Mouse (Mus musculus) limb, embryonic 12.5 days (tissue): ENCODE results near the gene Gins3. TPM values are rescaled to one million over a fixed set of nuclear protein-coding genes. Genes with fewer than 3 reads are reported as not detected.

Experiments
- ATAC-seq: fragments of 200-750 bp; cut with Nextera tagmentation; 2 replicates; pipeline ENCODE4 v1.8.0; 2017; ENCODE audit warnings: low read depth, moderate TSS enrichment; ENCODE audit not compliant: insufficient number of reproducible peaks, insufficient read depth, low FRiP score, low TSS enrichment
- H3K27ac ChIP-seq: fragments of 300-500 bp; sonication (generic); 2 replicates; pipeline ENCODE4 v1.5.1; 2016; ENCODE audit warnings: mild to moderate bottlenecking, moderate library complexity
- H3K27me3 ChIP-seq: fragments of 300-500 bp; sonication (generic); 2 replicates; pipeline ENCODE4 v1.6.1; 2016; ENCODE audit warnings: mild to moderate bottlenecking, moderate library complexity
- H3K36me3 ChIP-seq: fragments of 300-500 bp; sonication (generic); 2 replicates; pipeline ENCODE4 v1.6.1; 2016; ENCODE audit warnings: mild to moderate bottlenecking, moderate library complexity
- H3K4me1 ChIP-seq: fragments of 300-500 bp; sonication (generic); replicated peaks from 2 replicates; pipeline ENCODE4 v1.6.1; 2016
- H3K4me2 ChIP-seq: fragments of 300-500 bp; sonication (generic); 2 replicates; pipeline ENCODE4 v1.6.1; 2016; ENCODE audit warnings: mild to moderate bottlenecking, moderate library complexity
- H3K4me3 ChIP-seq: fragments of 300-500 bp; sonication (generic); replicated peaks from 2 replicates; pipeline ENCODE4 v1.5.1; 2016; ENCODE audit warnings: mild to moderate bottlenecking
- H3K9ac ChIP-seq: fragments of 300-500 bp; sonication (generic); replicated peaks from 2 replicates; pipeline ENCODE4 v1.6.1; 2016; ENCODE audit warnings: mild to moderate bottlenecking, moderate library complexity
- H3K9me3 ChIP-seq: fragments of 300-500 bp; sonication (generic); 2 replicates; pipeline ENCODE4 v1.6.1; 2016; ENCODE audit warnings: mild to moderate bottlenecking, moderate library complexity
- WGBS: fragments of 180-500 bp; shearing (Covaris S2); methylation state at CpG from one replicate; pipeline ENCODE4 v1.1.7; 2016; 5-methylcytosine and 5-hydroxymethylcytosine counted together
- polyA plus RNA-seq: library from polyadenylated mRNA; unstranded; fragments of >200 nt; fragmentation: Nextera tagmentation; extraction: Ambion mirVana; gene quantifications from 2 replicates; pipeline ENCODE4 v1.2.1, GENCODE M21; 2016

Gins3 gene
- 27.1 and 28.9 TPM in 2 replicates for polyA plus RNA-seq

- WGBS, result under 1% methylated on average over 52 of the region's 52 CpGs
- ATAC-seq, result peak; percentile 95
- no peak within 1 kb of the TSS for H3K27ac ChIP-seq
- peaks cover 10% of the 10 kb centered on the region for H3K27me3 ChIP-seq
- peaks cover 9% of the 10 kb centered on the region; the same call in 1 of the 2 replicates for H3K36me3 ChIP-seq
- H3K4me3 ChIP-seq, result peak within 1 kb of the TSS; percentile 80
- peak within 1 kb of the TSS; percentile 79 for H3K4me2 ChIP-seq
- H3K9ac ChIP-seq, result peak within 1 kb of the TSS; percentile 75
- H3K9me3 ChIP-seq, result no peaks in the 10 kb centered on the region
- peaks cover 9% of the 10 kb centered on the region for H3K4me1 ChIP-seq
These were observed at the start of gene Gins3 for GRCm38 (mm10) chr8:95633262-95634062. Gene Gins3 (plus strand): TSS chr8:95633453.

DNA sequence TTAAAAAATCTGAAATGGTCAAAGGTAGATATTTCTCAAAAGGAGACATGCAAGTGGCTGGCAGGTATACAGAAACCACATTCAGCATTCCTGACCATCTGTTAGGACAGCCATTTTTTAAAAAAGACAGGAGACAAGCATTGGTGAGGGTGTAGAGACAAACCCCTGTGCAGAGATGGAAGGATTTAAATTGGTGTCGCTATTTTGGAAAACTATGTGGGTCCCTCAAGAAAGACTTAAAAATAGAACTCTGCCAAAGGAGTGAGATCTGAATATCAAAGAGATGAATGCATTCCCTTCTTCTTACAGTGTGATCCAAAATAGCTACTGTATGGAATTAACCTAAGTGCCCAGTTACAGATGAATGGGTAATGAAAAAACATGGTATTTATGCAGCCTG, 45.9 kb upstream of the Gins3 start:
- Histone ChIP-seq H3K9me3 (peaks cover 5% of the 10 kb centered on the region; the same call in 1 of the 2 replicates), H3K4me1 (no peaks in the 10 kb centered on the region), H3K27me3 (no peaks in the 10 kb centered on the region), H3K9ac (no peak overlapping the region), H3K36me3 (no peaks in the 10 kb centered on the region), H3K4me3 (no peak overlapping the region), H3K4me2 (no peak overlapping the region), H3K27ac (no peak overlapping the region)
- ATAC-seq, result no peak
- WGBS, result 94% methylated on average over 1 of the region's 1 CpGs

DNA sequence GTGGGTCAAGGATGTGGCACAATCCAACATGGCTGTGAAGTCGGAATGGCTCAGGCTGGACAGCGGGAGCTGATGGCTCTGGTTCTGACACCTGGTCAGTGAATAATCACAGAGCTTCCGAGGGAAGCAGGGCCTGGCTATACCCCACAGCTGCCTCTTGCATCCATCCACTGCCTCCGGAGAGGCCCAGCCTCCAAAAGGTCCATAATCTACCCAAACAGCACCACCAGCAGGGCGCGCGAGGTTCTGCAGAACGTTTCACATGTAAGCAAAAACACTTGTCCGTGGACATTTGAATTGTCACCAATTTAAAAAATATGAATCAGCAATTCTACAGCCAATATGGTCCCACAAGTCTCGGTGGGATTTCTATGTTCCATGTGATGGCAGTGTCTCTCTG, 44.0 kb upstream of the Gins3 start:
- Histone ChIP-seq H3K9ac (no peak overlapping the region), H3K27ac (no peak overlapping the region), H3K27me3 (no peaks in the 10 kb centered on the region), H3K4me2 (no peak overlapping the region), H3K9me3 (peaks cover 5% of the 10 kb centered on the region; the same call in 1 of the 2 replicates), H3K36me3 (no peaks in the 10 kb centered on the region), H3K4me3 (no peak overlapping the region), H3K4me1 (no peaks in the 10 kb centered on the region)
- WGBS, result 61% methylated on average over 10 of the region's 10 CpGs
- no peak for ATAC-seq

- 82% methylated on average over 4 of the region's 4 CpGs for WGBS
- H3K27me3 ChIP-seq, result no peaks in the 10 kb centered on the region
These were observed 42.7 kb upstream of the Gins3 start for GRCm38 (mm10) chr8:95590539-95590938.

GRCm38 (mm10) chr8:95592131-95592780, 41.0 kb upstream of the Gins3 start:
- no peak for ATAC-seq
- 84% methylated on average over 12 of the region's 12 CpGs for WGBS

More at GRCm38 (mm10) chr8:95590539-95590938, 42.7 kb upstream of the Gins3 start:
- ATAC-seq, result no peak
- Histone ChIP-seq H3K4me1 (no peaks in the 10 kb centered on the region), H3K9ac (no peak overlapping the region), H3K4me2 (no peak overlapping the region), H3K9me3 (peaks cover 5% of the 10 kb centered on the region; the same call in 1 of the 2 replicates), H3K36me3 (no peaks in the 10 kb centered on the region), H3K4me3 (no peak overlapping the region), H3K27ac (no peak overlapping the region)

DNA sequence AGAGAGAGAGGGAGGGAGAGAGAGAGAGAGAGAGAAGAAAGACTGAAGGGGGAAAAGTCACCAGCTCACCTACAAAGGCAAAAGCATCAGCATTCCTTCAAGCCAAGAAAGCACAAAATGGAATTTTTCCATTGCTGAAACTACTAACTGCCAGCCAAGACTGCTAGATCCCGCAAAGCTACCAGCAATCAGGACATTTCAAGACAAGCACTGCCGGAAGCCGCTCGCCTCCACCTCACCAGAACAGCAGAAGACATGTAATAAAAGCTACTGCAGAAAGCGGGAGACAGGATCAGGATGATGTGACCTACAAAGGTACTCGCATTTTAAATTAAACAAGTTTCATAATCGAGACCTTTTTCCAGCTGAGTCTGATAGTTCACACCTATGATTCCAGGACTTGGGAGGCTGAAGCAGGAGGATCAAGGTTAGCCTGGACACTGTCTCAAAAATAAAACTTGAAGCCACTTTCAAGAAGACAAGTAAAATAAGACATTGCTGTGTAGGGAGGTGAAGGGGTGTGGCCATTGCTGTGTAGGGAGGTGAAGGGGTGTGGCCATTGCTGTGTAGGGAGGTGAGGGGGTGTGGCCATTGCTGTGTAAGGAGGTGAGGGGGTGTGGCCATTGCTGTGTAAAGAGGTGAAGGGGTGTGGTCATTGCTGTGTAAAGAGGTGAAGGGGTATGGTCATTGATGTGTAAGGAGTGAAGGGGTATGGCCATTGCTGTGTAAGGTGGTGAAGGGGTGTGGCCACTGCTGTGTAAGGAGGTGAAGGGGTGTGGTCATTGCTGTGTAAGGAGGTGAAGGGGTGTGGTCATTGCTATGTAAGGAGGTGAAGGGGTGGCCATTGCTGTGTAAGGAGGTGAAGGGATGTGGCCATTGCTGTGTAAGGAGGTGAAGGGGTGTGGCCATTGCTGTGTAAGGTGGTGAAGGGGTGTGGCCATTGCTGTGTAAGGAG, 39.5 kb upstream of the Gins3 start:
- no peak overlapping the region for H3K4me2 ChIP-seq
- H3K9ac ChIP-seq, result no peak overlapping the region
- H3K36me3 ChIP-seq, result no peaks in the 10 kb centered on the region
- H3K27ac ChIP-seq, result no peak overlapping the region
- H3K4me1 ChIP-seq, result 0 out of 2 replicates have a peak, but pooled peaks cover 5% of the 10 kb centered on the region
- ATAC-seq, result no peak
- 87% methylated on average over 7 of the region's 7 CpGs for WGBS
- H3K4me3 ChIP-seq, result no peak overlapping the region
- no peaks in the 10 kb centered on the region for H3K27me3 ChIP-seq
- H3K9me3 ChIP-seq, result no peaks in the 10 kb centered on the region

More at GRCm38 (mm10) chr8:95592131-95592780, 41.0 kb upstream of the Gins3 start:
- Histone ChIP-seq H3K27ac (no peak overlapping the region), H3K9ac (no peak overlapping the region), H3K4me1 (0 out of 2 replicates have a peak, but pooled peaks cover 5% of the 10 kb centered on the region), H3K36me3 (no peaks in the 10 kb centered on the region), H3K27me3 (no peaks in the 10 kb centered on the region), H3K9me3 (no peaks in the 10 kb centered on the region), H3K4me3 (no peak overlapping the region), H3K4me2 (no peak overlapping the region)

DNA sequence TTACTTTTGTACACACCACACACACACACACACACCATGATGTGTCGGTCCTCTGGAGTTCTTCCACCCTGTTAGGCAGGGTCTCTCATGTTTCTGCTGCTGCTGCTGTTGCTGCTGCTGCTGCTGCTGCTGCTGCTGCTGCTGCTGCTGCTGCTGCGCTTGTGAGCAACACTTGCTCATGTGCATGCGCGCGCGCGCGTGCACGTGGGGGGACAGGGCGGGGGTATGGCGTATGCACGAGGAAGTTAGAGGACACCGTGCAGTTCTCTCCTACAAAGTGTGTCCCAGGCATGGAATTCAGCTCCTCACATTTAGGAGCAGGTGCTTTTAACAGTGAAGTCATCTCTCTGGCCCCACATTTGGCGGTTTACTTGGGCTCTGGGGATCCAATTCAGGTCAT, 38.1 kb upstream of the Gins3 start:
- H3K27ac ChIP-seq, result no peak overlapping the region
- H3K36me3 ChIP-seq, result no peaks in the 10 kb centered on the region
- H3K4me3 ChIP-seq, result no peak overlapping the region
- no peak overlapping the region for H3K9ac ChIP-seq
- WGBS, result 81% methylated on average over 14 of the region's 14 CpGs
- no peak for ATAC-seq
- H3K4me1 ChIP-seq, result 0 out of 2 replicates have a peak, but pooled peaks cover 5% of the 10 kb centered on the region
- H3K9me3 ChIP-seq, result no peaks in the 10 kb centered on the region
- no peaks in the 10 kb centered on the region for H3K27me3 ChIP-seq
- H3K4me2 ChIP-seq, result no peak overlapping the region

GRCm38 (mm10) chr8:95596841-95597241, 36.4 kb upstream of the Gins3 start:
- Histone ChIP-seq H3K9me3 (no peaks in the 10 kb centered on the region), H3K27ac (no peak overlapping the region), H3K4me3 (no peak overlapping the region), H3K27me3 (no peaks in the 10 kb centered on the region; the same call in 1 of the 2 replicates), H3K36me3 (no peaks in the 10 kb centered on the region), H3K4me2 (no peak overlapping the region), H3K9ac (no peak overlapping the region), H3K4me1 (0 out of 2 replicates have a peak, but pooled peaks cover 5% of the 10 kb centered on the region)
- WGBS, result 64% methylated on average over 4 of the region's 4 CpGs
- no peak for ATAC-seq

GRCm38 (mm10) chr8:95599861-95600260, 33.4 kb upstream of the Gins3 start:
- no peak overlapping the region for H3K27ac ChIP-seq
- ATAC-seq, result no peak
- no peak overlapping the region; the same call in 1 of the 2 replicates for H3K4me2 ChIP-seq
- H3K36me3 ChIP-seq, result no peaks in the 10 kb centered on the region
- no peaks in the 10 kb centered on the region; the same call in 1 of the 2 replicates for H3K27me3 ChIP-seq
- H3K4me1 ChIP-seq, result 0 out of 2 replicates have a peak, but pooled peaks cover 5% of the 10 kb centered on the region
- WGBS, result 13% methylated on average over 11 of the region's 11 CpGs
- no peak overlapping the region for H3K4me3 ChIP-seq
- H3K9me3 ChIP-seq, result no peaks in the 10 kb centered on the region
- no peak overlapping the region for H3K9ac ChIP-seq

GRCm38 (mm10) chr8:95601306-95601705, 31.9 kb upstream of the Gins3 start:
- 74% methylated on average over 15 of the region's 15 CpGs for WGBS

More at GRCm38 (mm10) chr8:95601306-95601705, 31.9 kb upstream of the Gins3 start:
- no peaks in the 10 kb centered on the region for H3K9me3 ChIP-seq
- H3K9ac ChIP-seq, result no peak overlapping the region
- H3K27ac ChIP-seq, result no peak overlapping the region
- H3K36me3 ChIP-seq, result no peaks in the 10 kb centered on the region
- no peak for ATAC-seq
- 0 out of 2 replicates have a peak, but pooled peaks cover 5% of the 10 kb centered on the region for H3K4me1 ChIP-seq
- no peaks in the 10 kb centered on the region; the same call in 1 of the 2 replicates for H3K27me3 ChIP-seq
- H3K4me3 ChIP-seq, result no peak overlapping the region
- no peak overlapping the region for H3K4me2 ChIP-seq
